8 mouse cellular contexts compared by ENCODE assay signal in genomic region chr3:89177242-89178106, GRCm38 (mm10). TPM values are rescaled to one million over a fixed set of nuclear protein-coding genes. Genes with fewer than 3 reads are reported as not detected.
DNase-seq lines count a peak whose midpoint lies in the region; ATAC-seq and TF ChIP-seq lines count a peak whose summit lies in the region.

TSS of gene Scamp3 (plus strand) at chr3:89177473.

- H3K36me3 ChIP-seq in forebrain, embryonic 10.5 days (replicated peaks): peaks cover 83% of the 10 kb centered on the region
- peaks cover 71% of the 10 kb centered on the region for H3K36me3 ChIP-seq in heart, embryonic 15.5 days
- H3K36me3 ChIP-seq in liver, embryonic 14.5 days (replicated peaks; ENCODE audit: control insufficient read depth, insufficient read depth, low read depth): peaks cover 55% of the 10 kb centered on the region
- peaks cover 29% of the 10 kb centered on the region for H3K36me3 ChIP-seq in neural tube, embryonic 11.5 days (ENCODE audit: control insufficient read depth, insufficient read depth, low read length)
- peaks cover 53% of the 10 kb centered on the region for H3K36me3 ChIP-seq in stomach, postnatal 0 days (ENCODE audit: control insufficient read depth, insufficient read depth, low read length)

- H3K27me3 ChIP-seq in forebrain, embryonic 10.5 days (ENCODE audit: poor library complexity, severe bottlenecking): no peaks in the 10 kb centered on the region
- no peaks in the 10 kb centered on the region for H3K27me3 ChIP-seq in heart, embryonic 15.5 days
- no peaks in the 10 kb centered on the region for H3K27me3 ChIP-seq in liver, embryonic 14.5 days (ENCODE audit: control insufficient read depth, insufficient read depth, low read length)
- no peaks in the 10 kb centered on the region for H3K27me3 ChIP-seq in neural tube, embryonic 11.5 days (ENCODE audit: control insufficient read depth, insufficient read depth, low read length)
- H3K27me3 ChIP-seq in stomach, postnatal 0 days (ENCODE audit: control insufficient read depth, insufficient read depth, low read length): no peaks in the 10 kb centered on the region

- H3K27ac ChIP-seq in forebrain, embryonic 10.5 days: peak within 1 kb of the TSS; percentile 84
- H3K27ac ChIP-seq in heart, embryonic 15.5 days: peak within 1 kb of the TSS; percentile 81
- H3K27ac ChIP-seq in liver, embryonic 14.5 days: peak within 1 kb of the TSS; percentile 58
- H3K27ac ChIP-seq in neural tube, embryonic 11.5 days (ENCODE audit: low read depth, low read length): peak within 1 kb of the TSS; percentile 15; the same call in 1 of the 2 replicates
- peak within 1 kb of the TSS; percentile 69 for H3K27ac ChIP-seq in stomach, postnatal 0 days (replicated peaks)

- no peak for TF ChIP-seq EP300 in liver, embryonic 14.5 days (IDR thresholded peaks at IDR 0.05; ENCODE audit: low read depth)
- no peak for TF ChIP-seq EP300 in stomach, postnatal 0 days (optimal IDR thresholded peaks at IDR 0.05)

- H3K4me2 ChIP-seq in heart, embryonic 15.5 days: peak within 1 kb of the TSS; percentile 86
- H3K4me2 ChIP-seq in liver, embryonic 14.5 days (ENCODE audit: low read depth): peak within 1 kb of the TSS; percentile 87
- H3K4me2 ChIP-seq in neural tube, embryonic 11.5 days (ENCODE audit: low read depth): peak within 1 kb of the TSS; percentile 99
- peak within 1 kb of the TSS; percentile 93 for H3K4me2 ChIP-seq in stomach, postnatal 0 days (replicated peaks; ENCODE audit: low read depth)

- peak within 1 kb of the TSS; percentile 77 for H3K9ac ChIP-seq in heart, embryonic 15.5 days
- H3K9ac ChIP-seq in liver, embryonic 14.5 days (replicated peaks): peak within 1 kb of the TSS; percentile 87
- peak within 1 kb of the TSS; percentile 71 for H3K9ac ChIP-seq in neural tube, embryonic 11.5 days (ENCODE audit: low read length)
- peak within 1 kb of the TSS; percentile 80 for H3K9ac ChIP-seq in stomach, postnatal 0 days (ENCODE audit: low read length)

- peak within 1 kb of the TSS; percentile 81 for H3K4me3 ChIP-seq in forebrain, embryonic 10.5 days
- peak within 1 kb of the TSS; percentile 68 for H3K4me3 ChIP-seq in heart, embryonic 15.5 days
- peak within 1 kb of the TSS; percentile 74 to 92 for H3K4me3 ChIP-seq in liver, embryonic 14.5 days (ENCODE audit: insufficient read depth in 1 of 2, low read depth in 2 of 2, low read length in 2 of 2)
- peak within 1 kb of the TSS; percentile 76 for H3K4me3 ChIP-seq in neural tube, embryonic 11.5 days (ENCODE audit: low read depth, low read length)
- H3K4me3 ChIP-seq in stomach, postnatal 0 days (ENCODE audit: low read depth, low read length): peak within 1 kb of the TSS; percentile 67

- WGBS in forebrain, embryonic 10.5 days: under 1% methylated on average over 43 of the region's 43 CpGs
- WGBS in heart, embryonic 15.5 days: 0% methylated on average over 43 of the region's 43 CpGs
- under 1% methylated on average over 43 of the region's 43 CpGs for WGBS in liver, embryonic 14.5 days (ENCODE audit: insufficient replicate concordance)
- WGBS in neural tube, embryonic 11.5 days: under 1% methylated on average over 43 of the region's 43 CpGs
- WGBS in stomach, postnatal 0 days: under 1% methylated on average over 43 of the region's 43 CpGs

- peaks cover 27% of the 10 kb centered on the region for H3K4me1 ChIP-seq in forebrain, embryonic 10.5 days
- H3K4me1 ChIP-seq in heart, embryonic 15.5 days (replicated peaks): peaks cover 16% of the 10 kb centered on the region
- peaks cover 10 to 12% of the 10 kb centered on the region in 2 experiments for H3K4me1 ChIP-seq in liver, embryonic 14.5 days (replicated peaks; ENCODE audit: control insufficient read depth in 2 of 2, insufficient read depth in 2 of 2, low read length in 1 of 2)
- H3K4me1 ChIP-seq in neural tube, embryonic 11.5 days (ENCODE audit: control insufficient read depth, insufficient read depth, low read length): peaks cover 9% of the 10 kb centered on the region
- peaks cover 4% of the 10 kb centered on the region; the same call in 1 of the 2 replicates for H3K4me1 ChIP-seq in stomach, postnatal 0 days (replicated peaks; ENCODE audit: control insufficient read depth, insufficient read depth)

- ATAC-seq in heart, embryonic 15.5 days (replicated peaks; ENCODE audit: insufficient number of reproducible peaks, insufficient read depth, low FRiP score, low read depth): peak; percentile 93
- peak; percentile 91 for ATAC-seq in liver, embryonic 14.5 days (ENCODE audit: insufficient read depth)
- ATAC-seq in neural tube, embryonic 11.5 days (ENCODE audit: insufficient read depth, low FRiP score, low TSS enrichment): peak; percentile 95
- peak; percentile 96 for ATAC-seq in stomach, postnatal 0 days (ENCODE audit: low FRiP score, low TSS enrichment)

- TF ChIP-seq CTCF in liver, embryonic 14.5 days (IDR thresholded peaks at IDR 0.05; ENCODE audit: low read depth): no peak
- TF ChIP-seq CTCF in stomach, postnatal 0 days (IDR thresholded peaks at IDR 0.05; ENCODE audit: low read depth): no peak

- H3K9me3 ChIP-seq in forebrain, embryonic 10.5 days: no peaks in the 10 kb centered on the region
- H3K9me3 ChIP-seq in heart, embryonic 15.5 days (replicated peaks): no peaks in the 10 kb centered on the region
- no peaks in the 10 kb centered on the region for H3K9me3 ChIP-seq in liver, embryonic 14.5 days (ENCODE audit: control insufficient read depth, low read length)
- H3K9me3 ChIP-seq in neural tube, embryonic 11.5 days (ENCODE audit: control insufficient read depth, low read length): no peaks in the 10 kb centered on the region
- no peaks in the 10 kb centered on the region for H3K9me3 ChIP-seq in stomach, postnatal 0 days (ENCODE audit: control insufficient read depth, low read length)

- peak; percentile 72 to 76 for DNase-seq in CD8-positive naive resting alpha-beta T cell, adult 2 months (ENCODE audit: low read depth in 2 of 2, low spot score in 2 of 2)
- DNase-seq in c-Kit-positive CD71-negative TER-119-negative erythroid progenitor cells, embryonic 14.5 days (ENCODE audit: low read depth): peak; percentile 91
- DNase-seq in forebrain, embryonic 10.5 days (ENCODE audit: extremely low spot score, low spot score): peak; percentile 95
- DNase-seq in kidney, postnatal 25 days: peak; percentile 91 to 96
- peak; percentile 93 to 95 (median 95) for DNase-seq in liver, embryonic 14.5 days (ENCODE audit: low read depth in 3 of 3, low spot score in 3 of 3)
- DNase-seq in neural tube, embryonic 11.5 days (ENCODE audit: low spot score): peak; percentile 96
- DNase-seq in stomach, postnatal 0 days (ENCODE audit: low spot score): peak; percentile 97

RNA-seq across cellular contexts. Expression of gene Scamp3, which starts in this region (rescaled TPM):
- 100 and 103 TPM in 2 replicates for polyA plus RNA-seq in forebrain, embryonic 10.5 days (2016; fragmentation: Nextera tagmentation; extraction: Ambion mirVana)
- 70.9 and 92.8 TPM in 2 replicates for polyA plus RNA-seq in heart, embryonic 15.5 days (2015; fragmentation: Nextera tagmentation; extraction: Ambion mirVana)
- polyA plus RNA-seq in liver, embryonic 14.5 days (2012; rRNA removed): 35.3 and 46.3 TPM in 2 replicates
- 41.0 and 44.2 TPM in 2 replicates for polyA plus RNA-seq in liver, embryonic 14.5 days (2014; fragmentation: Nextera tagmentation; extraction: Ambion mirVana)
- polyA plus RNA-seq in neural tube, embryonic 11.5 days (2014; fragmentation: Nextera tagmentation; extraction: Ambion mirVana): 91.2 and 92.8 TPM in 2 replicates
- polyA plus RNA-seq in stomach, postnatal 0 days (2015; fragmentation: Nextera tagmentation; extraction: Ambion mirVana): 65.4 and 66.3 TPM in 2 replicates

Comparison
In these comparisons a context has a peak if more than half of its experiments do, and no peak if none do; other contexts are left out.
1. Peak in every context shown above with its lines: DNase-seq, ATAC-seq, H3K4me3 ChIP-seq and H3K27ac ChIP-seq.
2. H3K27ac ChIP-seq: peak in every context shown above with its lines; median percentile 84 in forebrain, embryonic 10.5 days; 81 in heart, embryonic 15.5 days; 69 in stomach, postnatal 0 days; 58 in liver, embryonic 14.5 days; 15 in neural tube, embryonic 11.5 days.